Mouse (Mus musculus) ES-Bruce4 (cell line): ENCODE measurements at regions not wholly inside any gene's neighbourhood (a gene's known extent, or its start where the extent isn't known, plus 50 kb on each side); places are given as distances from the start of the nearest gene placed in this dataset.

Experiments used
- CTCF ChIP-seq: IDR thresholded peaks from one replicate; pipeline ENCODE4 v1.8.1; 2011; ENCODE audit warnings: low read depth, low read length
- EP300 ChIP-seq: IDR thresholded peaks from 2 replicates; pipeline ENCODE4 v1.6.1; 2011; ENCODE audit warnings: low read depth, low read length; ENCODE audit not compliant: insufficient read depth
- POLR2A ChIP-seq: IDR thresholded peaks from one replicate; pipeline ENCODE4 v1.8.1; 2011; ENCODE audit warnings: low read length; ENCODE audit not compliant: insufficient read depth

GRCm38 (mm10) chr16:26183530-26183929 lies 77.9 kb upstream of the P3h2 start:
- TF ChIP-seq POLR2A, result no peak
- TF ChIP-seq CTCF, result no peak
- no peak for TF ChIP-seq EP300
